Mouse (Mus musculus) layer of hippocampus, postnatal 36 days (tissue): ENCODE data around the gene Cnih1. TPM values are rescaled to one million over a fixed set of nuclear protein-coding genes. Genes with fewer than 3 reads are reported as not detected.
A peak's percentile ranks its signal among the peaks of the same experiment; 100 is the strongest.
"Not testable (repeated sequence)": the region's sequence is repeated elsewhere in the genome, so short reads cannot be mapped to it uniquely, and the experiment has no call there.

Experiments used
- DNase-seq, 2 experiments: peaks; one replicate each; pipeline ENCODE4 v3.0.0; 2022
- total RNA-seq, 2 experiments: library from RNA; stranded (reverse); gene quantifications; 2 replicates each; pipeline ENCODE4 v1.2.3; 2021

Gene Cnih1
- total RNA-seq, 2 experiments from 2014 or later: 72.0 to 84.8 TPM

- peak in 1 of 2 experiments; percentile 8 for DNase-seq
Measured at GRCm38 (mm10) chr14:46787454-46787786, 791 bp downstream of the Cnih1 start.

GRCm38 (mm10) chr14:46785247-46785646 lies 3.0 kb downstream of the Cnih1 start:
- no peak for DNase-seq

- DNase-seq: no peak
Measured at GRCm38 (mm10) chr14:46783327-46783926, 4.8 kb downstream of the Cnih1 start.

GRCm38 (mm10) chr14:46782187-46782828 lies 5.9 kb downstream of the Cnih1 start:
- DNase-seq: no peak

DNA sequence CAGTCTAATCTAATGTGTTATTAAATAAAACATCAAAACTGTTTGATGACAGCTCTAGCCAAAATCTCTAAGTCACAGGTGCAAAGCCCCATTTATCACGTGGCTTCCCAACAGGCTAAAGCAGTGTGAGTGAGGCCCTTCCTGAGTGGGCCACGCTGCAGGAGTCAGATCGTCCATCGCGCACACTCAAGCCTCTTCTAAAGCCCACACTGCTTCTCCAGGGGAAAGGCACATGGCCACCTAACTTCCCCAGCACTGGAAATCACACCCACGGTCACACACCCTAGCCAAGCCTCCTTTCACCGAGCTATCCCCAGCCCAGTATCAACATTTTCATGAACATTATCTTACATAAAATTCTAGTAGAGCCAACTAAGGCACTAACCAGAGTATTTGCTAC lies 7.1 kb downstream of the Cnih1 start:
- no peak for DNase-seq

DNA sequence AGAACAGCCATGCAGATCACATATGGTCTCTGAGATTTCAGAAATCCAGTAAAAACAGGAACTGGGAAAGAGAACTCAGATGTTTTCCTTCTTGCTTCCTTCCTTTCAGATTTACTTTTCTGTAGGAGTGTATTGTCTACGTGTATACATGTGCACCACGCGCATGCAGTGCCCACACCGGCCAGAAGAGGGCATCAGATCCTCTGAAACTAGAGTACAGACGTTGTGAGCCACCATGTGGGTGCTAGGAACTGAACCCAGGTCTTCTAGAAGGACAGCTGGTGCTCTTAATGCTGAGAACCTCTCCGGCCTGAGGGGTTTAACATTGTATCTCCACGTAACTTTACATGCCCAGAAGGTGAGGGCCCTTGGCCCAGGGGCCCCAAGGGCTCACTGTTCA lies 9.0 kb downstream of the Cnih1 start:
- DNase-seq: no peak

DNA sequence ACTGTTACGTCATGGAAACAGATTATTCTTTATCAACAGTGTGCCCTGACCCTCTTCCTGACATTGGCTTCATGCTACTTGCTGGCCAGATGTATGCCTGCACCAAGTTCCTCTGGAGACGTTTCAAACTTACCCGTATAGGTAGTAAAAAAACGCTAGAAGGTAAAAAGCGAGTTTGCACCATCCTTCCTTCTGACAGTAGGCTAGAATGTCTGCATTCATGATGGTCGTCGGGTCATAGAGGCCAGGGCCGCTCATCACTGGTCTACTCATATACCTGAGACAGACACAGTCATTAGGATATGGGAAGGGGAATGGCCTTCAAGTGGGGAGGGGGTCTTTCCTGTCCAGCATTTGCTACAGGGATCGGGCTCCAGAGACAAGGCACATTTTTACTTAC lies 9.5 kb downstream of the Cnih1 start:
- no peak for DNase-seq

DNA sequence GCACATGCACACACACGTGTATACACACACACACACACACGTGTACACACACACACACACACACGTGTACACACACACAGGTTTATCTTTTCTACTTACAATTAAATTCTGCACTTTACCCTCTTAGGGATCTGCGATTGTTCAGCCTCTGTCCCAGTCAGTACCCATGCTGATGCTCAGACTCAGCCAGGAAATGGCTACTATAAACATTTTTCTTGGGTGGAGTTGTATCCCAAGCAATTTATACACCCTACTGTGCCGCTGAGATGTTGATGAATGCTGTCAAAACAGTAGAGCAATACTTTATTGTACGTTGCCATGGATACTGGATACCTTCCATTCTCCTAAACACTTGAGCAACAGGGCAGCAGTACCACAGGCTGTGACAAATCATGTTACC lies 18.2 kb downstream of the Cnih1 start:
- no peak for DNase-seq

GRCm38 (mm10) chr14:46767116-46767515 lies 21.1 kb downstream of the Cnih1 start:
- DNase-seq: peak; percentile 70 to 72

DNA sequence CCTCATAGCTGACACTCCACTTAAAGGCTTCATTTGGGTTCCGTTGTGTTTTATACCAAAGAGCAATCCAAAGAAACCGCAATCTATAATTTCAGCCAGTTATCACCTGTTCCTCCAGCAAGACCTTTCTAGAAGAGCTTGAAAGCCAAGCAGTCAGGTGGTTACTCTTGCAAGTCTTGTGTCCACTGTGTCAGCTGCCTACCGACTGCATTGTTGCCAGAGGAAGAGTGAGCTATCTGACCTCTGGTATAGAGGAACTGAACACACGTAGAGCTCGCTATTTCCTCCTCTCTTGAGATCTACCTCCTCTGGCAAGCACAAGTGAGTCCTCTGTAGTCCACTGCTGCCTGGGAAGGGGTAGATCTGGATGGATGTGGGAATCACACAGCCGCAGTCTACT lies 27.0 kb downstream of the Cnih1 start:
- DNase-seq: no peak

DNA sequence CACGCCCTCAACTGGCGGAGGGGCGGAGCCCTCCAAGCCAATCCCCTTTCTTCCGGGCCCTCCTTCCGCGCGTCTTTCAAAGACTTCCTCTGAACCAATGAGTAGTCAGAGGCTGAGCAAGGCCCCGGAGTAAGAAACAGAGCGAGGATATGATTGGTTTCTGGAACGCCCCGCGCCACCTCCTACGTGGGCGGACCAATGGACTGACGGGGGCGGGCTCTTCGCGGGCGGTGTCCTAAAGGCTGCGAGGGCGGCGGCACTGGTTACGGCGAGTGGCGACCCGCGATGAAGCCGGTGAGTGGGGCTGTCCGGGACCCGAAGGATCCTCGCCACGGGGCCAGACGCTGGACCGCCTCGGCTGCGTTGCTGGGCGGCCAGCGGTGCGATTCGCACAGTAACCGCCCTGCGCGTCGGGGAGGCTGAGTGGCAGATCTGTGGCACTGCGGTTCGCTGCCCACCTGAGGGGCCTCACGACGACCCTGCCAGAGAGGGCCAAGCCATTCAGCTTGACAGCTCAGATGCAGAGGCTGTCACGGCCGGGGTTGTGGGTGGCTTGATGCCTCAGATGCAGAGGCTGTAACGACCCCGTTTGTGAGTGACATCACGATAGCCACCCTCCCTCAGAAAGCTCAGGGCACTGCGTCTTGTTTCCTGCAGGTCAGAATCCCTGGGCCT lies 27.7 kb downstream of the Cnih1 start, which contains the start of gene Cdkn3:
Gene Cdkn3, plus strand, starts transcription at position 187 of the 675 bp plus-strand sequence.
- peak; percentile 78 to 81 for DNase-seq

- DNase-seq: no peak
Measured at GRCm38 (mm10) chr14:46759970-46760354, 28.2 kb downstream of the Cnih1 start.

DNA sequence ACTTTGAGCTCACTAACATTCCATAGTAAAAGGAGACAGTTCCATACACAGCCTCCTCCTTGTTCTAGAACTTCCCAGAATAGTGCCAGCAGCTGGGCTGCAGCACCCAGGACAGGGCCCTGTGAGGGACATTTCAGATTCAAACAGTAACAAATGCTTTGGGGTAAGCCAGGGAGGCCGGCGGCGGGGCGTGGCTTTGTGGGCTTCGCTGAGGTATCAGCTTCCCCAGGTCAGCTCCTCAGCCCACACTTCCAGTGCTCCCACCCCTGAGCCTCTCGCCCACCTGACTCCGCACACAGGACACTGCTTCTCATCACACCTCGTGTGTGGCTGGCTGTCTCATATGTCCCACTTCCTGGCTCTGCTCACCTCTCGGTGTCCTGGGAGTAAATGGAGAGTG lies 30.5 kb downstream of the Cnih1 start:
- DNase-seq: no peak

DNA sequence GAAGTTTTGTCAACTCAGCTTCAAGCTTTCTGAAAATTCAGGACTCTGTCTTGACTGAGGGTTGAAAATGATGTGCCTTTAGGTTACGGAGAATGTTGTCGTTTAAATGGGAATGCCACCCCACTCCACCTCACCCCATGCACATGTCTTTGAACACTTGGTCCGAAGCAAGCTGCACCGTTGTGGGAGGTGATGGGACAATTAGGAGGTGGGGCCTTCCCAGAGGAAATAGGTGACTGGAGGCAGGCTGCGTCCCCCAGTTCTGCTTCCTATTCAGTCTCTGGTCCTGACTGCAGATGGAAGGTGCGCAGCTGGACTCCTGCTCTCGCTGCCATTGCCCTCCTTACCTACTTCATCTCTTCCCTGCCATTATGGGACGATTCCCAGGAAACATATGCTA lies 32.4 kb downstream of the Cnih1 start:
- no peak for DNase-seq

DNA sequence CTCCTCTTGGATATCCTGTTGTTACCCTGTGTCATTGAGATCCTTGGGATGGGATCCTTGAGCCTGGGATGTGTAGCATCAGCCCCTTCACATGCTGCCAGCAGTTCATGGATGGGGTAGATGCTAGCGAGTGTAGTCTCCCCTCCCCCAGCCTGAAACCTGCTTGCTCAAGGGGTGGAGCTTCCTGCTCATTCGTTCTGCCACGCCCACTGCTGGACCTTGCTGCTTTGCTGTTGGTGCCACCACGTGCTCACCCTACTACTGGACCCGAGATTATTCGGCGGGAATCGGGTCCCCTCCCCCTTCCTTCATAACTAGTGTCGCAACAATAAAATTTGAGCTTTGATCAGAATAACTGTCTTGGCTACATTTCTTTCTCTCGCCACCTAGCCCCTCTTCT lies 33.8 kb downstream of the Cnih1 start:
- not testable (repeated sequence) for DNase-seq

GRCm38 (mm10) chr14:46745413-46745812 lies 42.8 kb downstream of the Cnih1 start:
- DNase-seq: no peak

GRCm38 (mm10) chr14:46742674-46743073 lies 45.5 kb downstream of the Cnih1 start:
- no peak for DNase-seq

- not testable (repeated sequence) for DNase-seq
Measured at GRCm38 (mm10) chr14:46737346-46737745, 50.9 kb downstream of the Cnih1 start.

DNA sequence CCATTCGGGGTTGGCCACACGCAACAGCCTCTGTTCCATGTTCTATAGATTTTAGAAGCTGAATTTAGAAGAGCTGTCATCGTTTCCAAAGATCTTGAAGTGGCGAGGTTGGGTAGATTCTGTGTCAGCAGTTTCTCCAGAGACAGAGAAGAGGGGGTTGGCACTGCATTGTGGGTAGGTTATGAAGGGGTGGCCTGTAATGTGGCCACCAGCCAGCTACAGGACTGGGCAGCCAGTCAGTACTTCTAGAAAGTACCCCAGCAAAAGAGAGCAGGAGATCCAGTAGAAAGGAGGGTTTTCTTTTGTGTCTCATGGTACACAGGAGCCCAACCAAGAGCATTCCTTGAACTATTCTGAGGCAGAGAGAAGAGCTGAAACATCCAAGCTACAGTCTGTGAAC lies 51.8 kb downstream of the Cnih1 start:
- no peak for DNase-seq

- DNase-seq: no peak
Measured at GRCm38 (mm10) chr14:46734761-46735455, 53.3 kb downstream of the Cnih1 start.

DNA sequence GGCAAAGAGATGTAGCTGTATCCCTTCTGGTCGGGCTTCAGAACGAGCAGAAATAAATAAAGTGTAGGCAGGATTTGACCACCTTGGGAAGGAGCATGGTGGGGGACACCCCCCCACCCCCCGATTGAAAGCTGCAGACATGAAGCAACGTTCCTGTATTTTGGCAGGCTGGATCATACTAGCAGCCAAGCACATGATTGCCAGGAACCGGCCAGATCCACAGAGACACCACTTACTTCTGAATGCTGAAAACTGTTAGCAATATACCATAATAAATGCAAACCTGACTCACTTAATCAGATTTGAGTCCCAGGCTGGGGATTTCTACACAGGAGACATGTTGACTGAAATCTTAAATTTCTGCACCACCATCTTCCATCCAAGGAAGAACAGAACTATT lies 53.9 kb downstream of the Cnih1 start:
- DNase-seq: no peak

DNA sequence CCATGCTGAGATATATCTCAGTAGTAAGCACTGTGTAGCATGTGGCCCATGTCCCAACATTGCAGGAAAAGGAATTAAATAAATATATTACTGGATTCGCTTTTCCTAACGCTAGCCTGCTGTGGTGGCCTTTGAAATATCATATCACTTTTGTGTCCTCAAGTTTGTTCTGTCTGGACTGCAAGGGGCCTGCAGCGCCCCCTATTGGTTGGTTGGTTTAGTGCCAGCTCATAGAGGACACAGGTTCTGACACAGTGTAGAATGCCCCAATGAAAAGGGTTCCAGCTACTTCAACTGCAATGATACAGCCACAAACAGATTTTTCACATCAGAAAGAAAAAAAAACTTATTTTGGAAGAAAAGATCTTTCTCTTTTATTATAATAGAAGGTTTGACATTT lies 62.5 kb downstream of the Cnih1 start:
- DNase-seq: no peak
